Mouse (Mus musculus): ENCODE results near the gene Slfn3. TPM values are rescaled to one million over a fixed set of nuclear protein-coding genes. Genes with fewer than 3 reads are reported as not detected.
"Not testable (repeated sequence)": the region's sequence is repeated elsewhere in the genome, so short reads cannot be mapped to it uniquely, and the experiment has no call there.

Slfn3 gene
- total RNA-seq (2014; rRNA removed; ENCODE audit: low replicate concordance) (2.4 and 2.6 TPM in 2 replicates), polyA plus RNA-seq (2015; fragmentation: Nextera tagmentation; extraction: Ambion mirVana) (0.98 and 1.1 TPM in 2 replicates)

- TF ChIP-seq EP300 (IDR thresholded peaks at IDR 0.05; ENCODE audit: low read depth) (no peak), CTCF (IDR thresholded peaks at IDR 0.05; ENCODE audit: low read depth) (no peak)
- Histone ChIP-seq H3K27me3 (ENCODE audit: control insufficient read depth, insufficient read depth, low read length) (no peaks in the 10 kb centered on the region), H3K9me3 (replicated peaks; ENCODE audit: control insufficient read depth, low read length) (no peaks in the 10 kb centered on the region), H3K36me3 (replicated peaks; ENCODE audit: control insufficient read depth, insufficient read depth, low read length) (no peaks in the 10 kb centered on the region), H3K4me2 (ENCODE audit: low read depth, low read length) (peak within 1 kb of the TSS; percentile 54), H3K27ac (ENCODE audit: low read depth) (peak within 1 kb of the TSS; percentile 69), H3K9ac (replicated peaks; ENCODE audit: low read depth, low read length) (no peak within 1 kb of the TSS; the same call in 1 of the 2 replicates), H3K4me1 (ENCODE audit: control insufficient read depth, insufficient read depth) (no peaks in the 10 kb centered on the region), H3K4me3 (ENCODE audit: low read depth, low read length) (peak within 1 kb of the TSS; percentile 44)
- 58% methylated on average over 12 of the region's 12 CpGs for WGBS
- ATAC-seq (ENCODE audit: insufficient read depth, low read depth) (peak; percentile 57; the same call in 1 of the 2 replicates), DNase-seq (ENCODE audit: low spot score) (peak; percentile 30)
These were observed at the start of gene Slfn3 for GRCm38 (mm10) chr11:83191134-83191893. Gene Slfn3 (plus strand): TSS chr11:83191330.

- not testable (repeated sequence) for H3K4me2 ChIP-seq (ENCODE audit: low read depth, low read length); DNase-seq (ENCODE audit: low spot score); ATAC-seq (ENCODE audit: insufficient read depth, low read depth); H3K27ac ChIP-seq (ENCODE audit: low read depth); H3K9ac ChIP-seq (replicated peaks; ENCODE audit: low read depth, low read length); H3K36me3 ChIP-seq (replicated peaks; ENCODE audit: control insufficient read depth, insufficient read depth, low read length); H3K4me3 ChIP-seq (ENCODE audit: low read depth, low read length); H3K4me1 ChIP-seq (ENCODE audit: control insufficient read depth, insufficient read depth); H3K9me3 ChIP-seq (replicated peaks; ENCODE audit: control insufficient read depth, low read length); H3K27me3 ChIP-seq (ENCODE audit: control insufficient read depth, insufficient read depth, low read length)
- no CpG with 5 or more reads among the region's 1 CpGs for WGBS
These were observed 42.2 kb upstream of the Slfn3 start for GRCm38 (mm10) chr11:83148939-83149338.

GRCm38 (mm10) chr11:83174948-83175539 is 16.1 kb upstream of the Slfn3 start, which contains the start of gene Slfn4:
Gene Slfn4 (plus strand): TSS chr11:83175186.
- no peaks in the 10 kb centered on the region for H3K9me3 ChIP-seq (replicated peaks; ENCODE audit: control insufficient read depth, low read length)
- DNase-seq (ENCODE audit: low spot score) (no peak), ATAC-seq (ENCODE audit: insufficient read depth, low read depth) (no peak)
- H3K36me3 ChIP-seq (replicated peaks; ENCODE audit: control insufficient read depth, insufficient read depth, low read length), result no peaks in the 10 kb centered on the region
- H3K27ac ChIP-seq (ENCODE audit: low read depth), result no peak within 1 kb of the TSS
- no peak within 1 kb of the TSS for H3K9ac ChIP-seq (replicated peaks; ENCODE audit: low read depth, low read length)
- H3K4me1 ChIP-seq (ENCODE audit: control insufficient read depth, insufficient read depth), result no peaks in the 10 kb centered on the region
- H3K27me3 ChIP-seq (ENCODE audit: control insufficient read depth, insufficient read depth, low read length), result no peaks in the 10 kb centered on the region
- no peak for TF ChIP-seq EP300 (IDR thresholded peaks at IDR 0.05; ENCODE audit: low read depth)
- no peak for TF ChIP-seq CTCF (IDR thresholded peaks at IDR 0.05; ENCODE audit: low read depth)
- 84% methylated on average over 12 of the region's 12 CpGs for WGBS
- H3K4me2 ChIP-seq (ENCODE audit: low read depth, low read length), result no peak within 1 kb of the TSS
- H3K4me3 ChIP-seq (ENCODE audit: low read depth, low read length), result no peak within 1 kb of the TSS

- DNase-seq (ENCODE audit: low spot score), result peak; percentile 66
- Histone ChIP-seq H3K27me3 (ENCODE audit: control insufficient read depth, insufficient read depth, low read length) (no peaks in the 10 kb centered on the region), H3K4me3 (ENCODE audit: low read depth, low read length) (peak overlapping the region; percentile 44), H3K4me2 (ENCODE audit: low read depth, low read length) (peak overlapping the region; percentile 54), H3K27ac (ENCODE audit: low read depth) (peak overlapping the region; percentile 69; the same call in 1 of the 2 replicates), H3K36me3 (replicated peaks; ENCODE audit: control insufficient read depth, insufficient read depth, low read length) (no peaks in the 10 kb centered on the region), H3K4me1 (ENCODE audit: control insufficient read depth, insufficient read depth) (no peaks in the 10 kb centered on the region), H3K9me3 (replicated peaks; ENCODE audit: control insufficient read depth, low read length) (no peaks in the 10 kb centered on the region), H3K9ac (replicated peaks; ENCODE audit: low read depth, low read length) (no peak overlapping the region)
- WGBS, result 43% methylated on average over 3 of the region's 3 CpGs
- ATAC-seq (ENCODE audit: insufficient read depth, low read depth), result 0 out of 2 replicates have a peak, but pooled peaks have one; percentile 30
- TF ChIP-seq CTCF (IDR thresholded peaks at IDR 0.05; ENCODE audit: low read depth) (peak; percentile 75), EP300 (IDR thresholded peaks at IDR 0.05; ENCODE audit: low read depth) (no peak)
These were observed 871 bp downstream of the Slfn3 start for GRCm38 (mm10) chr11:83192001-83192400.

- TF ChIP-seq EP300 (IDR thresholded peaks at IDR 0.05; ENCODE audit: low read depth), result no peak
- TF ChIP-seq CTCF (IDR thresholded peaks at IDR 0.05; ENCODE audit: low read depth), result no peak
- Histone ChIP-seq H3K27ac (ENCODE audit: low read depth) (no peak overlapping the region), H3K9ac (replicated peaks; ENCODE audit: low read depth, low read length) (no peak overlapping the region), H3K36me3 (replicated peaks; ENCODE audit: control insufficient read depth, insufficient read depth, low read length) (no peaks in the 10 kb centered on the region), H3K4me1 (ENCODE audit: control insufficient read depth, insufficient read depth) (no peaks in the 10 kb centered on the region), H3K27me3 (ENCODE audit: control insufficient read depth, insufficient read depth, low read length) (no peaks in the 10 kb centered on the region), H3K4me3 (ENCODE audit: low read depth, low read length) (no peak overlapping the region), H3K9me3 (replicated peaks; ENCODE audit: control insufficient read depth, low read length) (no peaks in the 10 kb centered on the region), H3K4me2 (ENCODE audit: low read depth, low read length) (no peak overlapping the region)
- ATAC-seq (ENCODE audit: insufficient read depth, low read depth), result no peak
- DNase-seq (ENCODE audit: low spot score), result no peak
These were observed 13.9 kb downstream of the Slfn3 start for GRCm38 (mm10) chr11:83205002-83205401.

Data from heart, postnatal 0 days (tissue).